Mouse (Mus musculus): ENCODE results near the gene Spaca3. TPM values are rescaled to one million over a fixed set of nuclear protein-coding genes. Genes with fewer than 3 reads are reported as not detected.

Gene Spaca3
- total RNA-seq, 1 experiment from 2014 or later = not detected

DNA sequence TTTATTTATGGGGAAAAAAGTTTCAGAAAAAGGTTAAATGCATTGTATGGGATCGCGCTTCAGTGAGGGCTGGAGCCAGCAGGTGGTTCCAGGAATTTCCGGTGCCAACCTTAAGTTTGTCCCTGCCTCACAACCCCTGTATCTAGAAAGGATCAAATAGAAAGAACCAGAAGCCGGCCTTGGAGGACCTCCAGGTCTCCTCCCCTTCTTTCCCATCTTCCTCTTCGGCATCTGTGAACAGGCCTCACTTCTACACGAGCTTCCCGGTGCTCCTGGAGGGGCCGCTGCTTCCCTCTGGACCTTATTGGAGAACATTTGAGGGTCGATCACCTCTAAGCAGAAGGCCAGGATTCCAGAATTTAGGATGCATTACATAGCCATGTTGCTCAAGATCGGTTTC is 45.3 kb downstream of the Spaca3 start:
- ATAC-seq (replicated peaks in 1 of 2; ENCODE audit: insufficient read depth in 1 of 2, low FRiP score in 2 of 2, low TSS enrichment in 1 of 2, low read depth in 1 of 2, poor library complexity in 2 of 2, severe bottlenecking in 2 of 2) = no peak

DNA sequence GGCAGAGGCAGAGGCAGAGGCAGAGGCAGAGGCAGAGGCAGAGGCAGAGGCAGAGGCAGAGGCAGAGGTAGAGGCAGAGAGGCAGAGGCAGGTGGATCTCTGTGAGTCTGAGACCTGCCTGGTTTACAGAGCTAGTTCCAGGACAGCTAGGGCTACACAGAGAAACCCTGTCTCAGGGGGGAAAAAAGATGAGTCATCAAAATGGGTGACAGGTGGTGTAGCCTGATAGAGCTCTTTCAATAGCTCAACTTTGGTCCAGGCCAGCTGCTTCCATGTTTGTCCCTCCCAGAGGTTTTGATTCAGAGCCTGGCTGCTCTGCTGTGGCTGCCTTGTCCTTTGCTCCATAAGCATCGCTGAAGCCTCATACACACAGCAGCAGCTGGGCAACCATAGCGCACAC is 46.4 kb downstream of the Spaca3 start:
- no peak for ATAC-seq (replicated peaks in 1 of 2; ENCODE audit: insufficient read depth in 1 of 2, low FRiP score in 2 of 2, low TSS enrichment in 1 of 2, low read depth in 1 of 2, poor library complexity in 2 of 2, severe bottlenecking in 2 of 2)

DNA sequence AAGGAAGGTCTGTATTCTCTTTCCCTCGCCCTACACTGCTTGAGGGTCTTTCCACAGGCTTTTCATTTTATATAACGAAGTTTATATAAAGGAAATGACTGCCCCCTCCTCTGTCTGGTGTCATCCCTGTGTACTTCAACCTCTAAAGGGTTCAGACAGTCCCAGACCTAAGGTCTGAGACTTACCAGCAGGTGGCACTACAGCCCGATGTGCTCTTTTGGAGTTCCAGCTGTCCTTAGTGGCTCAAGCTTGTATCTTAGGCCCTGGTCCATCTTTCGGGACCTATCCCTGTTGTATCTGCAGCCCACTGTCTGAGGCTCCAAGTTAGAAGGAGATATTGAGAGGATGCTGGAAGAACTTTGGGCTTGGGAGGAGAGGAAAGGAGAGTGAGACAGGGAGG is 48.3 kb downstream of the Spaca3 start:
- ATAC-seq (replicated peaks in 1 of 2; ENCODE audit: insufficient read depth in 1 of 2, low FRiP score in 2 of 2, low TSS enrichment in 1 of 2, low read depth in 1 of 2, poor library complexity in 2 of 2, severe bottlenecking in 2 of 2) = 0 out of 4 replicates have a peak, but pooled peaks of 1 of the 2 experiments have one; percentile 42

- no peak for ATAC-seq (replicated peaks in 1 of 2; ENCODE audit: insufficient read depth in 1 of 2, low FRiP score in 2 of 2, low TSS enrichment in 1 of 2, low read depth in 1 of 2, poor library complexity in 2 of 2, severe bottlenecking in 2 of 2)
These were observed 49.7 kb downstream of the Spaca3 start for GRCm38 (mm10) chr11:80907820-80908219.

GRCm38 (mm10) chr11:80912721-80913120 is 54.6 kb downstream of the Spaca3 start:
- ATAC-seq (replicated peaks in 1 of 2; ENCODE audit: insufficient read depth in 1 of 2, low FRiP score in 2 of 2, low TSS enrichment in 1 of 2, low read depth in 1 of 2, poor library complexity in 2 of 2, severe bottlenecking in 2 of 2) = no peak

GRCm38 (mm10) chr11:80913408-80914024 is 55.4 kb downstream of the Spaca3 start:
- ATAC-seq (replicated peaks in 1 of 2; ENCODE audit: insufficient read depth in 1 of 2, low FRiP score in 2 of 2, low TSS enrichment in 1 of 2, low read depth in 1 of 2, poor library complexity in 2 of 2, severe bottlenecking in 2 of 2) = no peak

Other genes starting within 250 kb of the Spaca3 start
- 3.0 and 3.4 TPM in 2 replicates for gene Myo1d, start 78.3 kb upstream of the Spaca3 start, total RNA-seq (2017)
- 16.4 and 19.8 TPM in 2 replicates for gene Tmem98, start 48.2 kb upstream of the Spaca3 start, total RNA-seq (2017)

Data from hematopoietic stem cell, adult 5-6 weeks (primary cell).